Comparison of ENCODE assay signal across 8 mouse cellular contexts in genomic region chr4:59581314-59582185, GRCm38 (mm10). TPM values are rescaled to one million over a fixed set of nuclear protein-coding genes. Genes with fewer than 3 reads are reported as not detected.
DNase-seq lines count a peak whose midpoint lies in the region; ATAC-seq lines count a peak whose summit lies in the region.

Gene Hsdl2 (plus strand): TSS chr4:59581563.

- ATAC-seq in megakaryocyte progenitor cell, adult 5-6 weeks (replicated peaks; ENCODE audit: poor library complexity) = peak; percentile 93

- DNase-seq in adipocyte (ENCODE audit: low spot score) = peak; percentile 99
- DNase-seq in embryo, embryonic 10 days (ENCODE audit: low spot score) = peak; percentile 94
- DNase-seq in gastrocnemius, postnatal 10 days = peak; percentile 96
- DNase-seq in induced T-regulatory cell, adult 2 months (ENCODE audit: low read depth) = peak; percentile 100
- peak; percentile 95 to 99 for DNase-seq in left cerebral cortex, adult 9 months (ENCODE audit: low spot score in 2 of 2)
- peak; percentile 98 for DNase-seq in right cerebral cortex, postnatal 14 days
- DNase-seq in urinary bladder, postnatal 36 days (ENCODE audit: low spot score in 2 of 2) = peak; percentile 95 to 98

RNA-seq across cellular contexts. Expression of gene Hsdl2, which starts in this region (rescaled TPM):
- 10 to 100 TPM; 48.3 to 51.6 TPM for total RNA-seq in gastrocnemius, postnatal 10 days (2021)
- 53.7 and 59.9 TPM in 2 replicates for total RNA-seq in megakaryocyte progenitor cell, adult 5-6 weeks (2015)
- 59.6 and 61.6 TPM in 2 replicates for total RNA-seq in megakaryocyte progenitor cell, adult 5-6 weeks (2017)

Comparison
In these comparisons a context has a peak if more than half of its experiments do, and no peak if none do; other contexts are left out.
1. Peak in every context shown above with its lines: DNase-seq and ATAC-seq.